Mouse (Mus musculus) hindbrain, embryonic 14.5 days (tissue): ENCODE measurements around the gene BC048403. TPM values are rescaled to one million over a fixed set of nuclear protein-coding genes. Genes with fewer than 3 reads are reported as not detected.

Experiments used
- ATAC-seq: fragments of 200-750 bp; cut with Nextera tagmentation; 2 replicates; pipeline ENCODE4 v1.8.0; 2017; ENCODE audit warnings: moderate number of reproducible peaks, mild to moderate bottlenecking, moderate TSS enrichment, moderate library complexity; ENCODE audit not compliant: low FRiP score
- DNase-seq: peaks from one replicate; pipeline ENCODE4 v3.0.0-alpha.2; 2015; ENCODE audit warnings: low spot score
- H3K27ac ChIP-seq: fragments of 300-500 bp; sonication (generic); 2 replicates; pipeline ENCODE4 v1.5.1; 2014; ENCODE audit warnings: mild to moderate bottlenecking, moderate library complexity
- H3K27me3 ChIP-seq: fragments of 300-500 bp; sonication (generic); 2 replicates; pipeline ENCODE4 v1.6.1; 2014; ENCODE audit warnings: mild to moderate bottlenecking, low read length, mixed read lengths; ENCODE audit not compliant: control insufficient read depth, insufficient read depth
- H3K36me3 ChIP-seq: fragments of 300-500 bp; sonication (generic); replicated peaks from 2 replicates; pipeline ENCODE4 v1.6.1; 2014; ENCODE audit not compliant: control insufficient read depth, insufficient read depth
- H3K4me1 ChIP-seq: fragments of 300-500 bp; sonication (generic); replicated peaks from 2 replicates; pipeline ENCODE4 v1.6.1; 2014; ENCODE audit warnings: antibody characterized with exemption, low read length, mixed read lengths; ENCODE audit not compliant: control insufficient read depth, insufficient read depth
- H3K4me2 ChIP-seq: fragments of 300-500 bp; sonication (generic); replicated peaks from 2 replicates; pipeline ENCODE4 v1.6.1; 2014; ENCODE audit warnings: mild to moderate bottlenecking, moderate library complexity
- H3K4me3 ChIP-seq: fragments of 300-500 bp; sonication (generic); replicated peaks from 2 replicates; pipeline ENCODE4 v1.5.1; 2014; ENCODE audit warnings: mild to moderate bottlenecking, low read length
- H3K9ac ChIP-seq: fragments of 300-500 bp; sonication (generic); 2 replicates; pipeline ENCODE4 v1.6.1; 2014
- H3K9me3 ChIP-seq: fragments of 300-500 bp; sonication (generic); 2 replicates; pipeline ENCODE4 v1.6.1; 2016; ENCODE audit warnings: low read length; ENCODE audit not compliant: control insufficient read depth
- WGBS: fragments of 180-500 bp; shearing (Covaris S2); extraction: QIAGEN DNeasy Blood & Tissue Kit; methylation state at CpG from one replicate; pipeline ENCODE4 v1.1.7; 2014; 5-methylcytosine and 5-hydroxymethylcytosine counted together
- polyA plus RNA-seq: library from polyadenylated mRNA; unstranded; fragments of >200 nt; fragmentation: Nextera tagmentation; extraction: Ambion mirVana; gene quantifications from 2 replicates; pipeline ENCODE4 v1.2.1, GENCODE M21; 2014

The BC048403 gene
- polyA plus RNA-seq, 1 experiment from 2014 or later, result 3.0 TPM

DNA sequence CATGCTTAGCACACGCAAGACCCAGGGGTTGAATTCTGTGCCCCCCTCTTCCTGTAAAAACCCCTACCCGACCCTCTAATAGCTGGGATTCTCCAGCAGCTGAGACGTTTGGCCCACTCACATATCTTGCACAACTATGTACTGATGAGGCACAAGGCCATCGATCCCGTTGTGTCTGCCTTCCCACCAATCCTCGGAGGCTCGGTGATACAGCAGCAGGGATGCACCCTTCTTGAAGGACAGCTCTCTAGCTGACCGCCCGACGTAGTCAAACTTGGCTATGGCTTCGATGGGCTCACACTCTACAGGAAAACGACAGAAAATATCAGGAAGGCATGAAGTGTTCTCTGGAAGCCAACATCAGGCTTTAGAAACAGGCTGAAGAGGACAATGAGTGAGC, 54.7 kb downstream of the BC048403 start:
- H3K27me3 ChIP-seq, result no peaks in the 10 kb centered on the region
- H3K36me3 ChIP-seq, result peaks cover 72% of the 10 kb centered on the region
- no peak overlapping the region for H3K4me2 ChIP-seq
- peaks cover 7% of the 10 kb centered on the region; the same call in 1 of the 2 replicates for H3K4me1 ChIP-seq
- 93% methylated on average over 12 of the region's 12 CpGs for WGBS
- H3K27ac ChIP-seq, result no peak overlapping the region
- DNase-seq (no peak), ATAC-seq (no peak)
- H3K9ac ChIP-seq, result no peak overlapping the region
- H3K4me3 ChIP-seq, result no peak overlapping the region
- no peaks in the 10 kb centered on the region for H3K9me3 ChIP-seq

DNA sequence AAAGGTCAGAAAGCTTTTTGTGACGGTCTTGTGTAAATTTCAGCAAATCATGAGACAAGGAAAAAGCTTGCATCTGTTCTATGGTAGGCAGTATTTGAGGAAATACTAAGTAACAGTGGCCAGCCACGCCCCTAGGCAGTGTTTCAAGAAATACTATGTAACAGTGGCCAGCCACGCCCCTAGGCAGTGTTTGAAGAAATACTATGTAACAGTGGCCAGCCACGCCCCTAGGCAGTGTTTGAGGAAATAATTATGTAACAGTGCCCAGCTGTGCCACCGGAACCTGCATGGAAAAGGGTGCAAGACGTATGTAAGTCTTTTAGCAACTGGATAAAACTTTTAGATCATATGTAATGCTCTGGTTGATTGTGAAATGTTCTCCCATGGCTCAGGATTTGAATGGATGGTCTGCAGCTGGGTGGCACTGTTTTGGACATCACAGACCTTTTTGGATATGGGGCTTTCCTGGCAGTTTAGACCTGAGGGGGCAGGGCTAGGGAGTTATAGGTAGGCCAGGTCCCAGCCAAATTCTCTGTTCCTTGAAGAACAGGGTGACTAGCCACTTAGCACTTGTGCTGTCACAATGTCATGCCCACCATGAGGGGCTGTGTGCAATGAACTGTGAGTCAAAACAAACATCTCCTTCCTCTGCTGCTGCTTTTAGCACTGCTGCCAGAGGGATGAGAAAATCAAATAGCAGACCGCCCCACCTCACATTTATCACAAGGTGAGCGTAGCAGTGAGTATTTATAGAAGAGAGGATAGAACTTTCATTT, 56.5 kb downstream of the BC048403 start:
- no peak overlapping the region for H3K9ac ChIP-seq
- H3K36me3 ChIP-seq, result peaks cover 78% of the 10 kb centered on the region
- DNase-seq, result no peak
- no peak overlapping the region for H3K4me3 ChIP-seq
- 85% methylated on average over 8 of the region's 8 CpGs for WGBS
- no peaks in the 10 kb centered on the region for H3K4me1 ChIP-seq
- H3K9me3 ChIP-seq, result no peaks in the 10 kb centered on the region
- no peak overlapping the region for H3K4me2 ChIP-seq
- no peak for ATAC-seq
- H3K27ac ChIP-seq, result no peak overlapping the region
- no peaks in the 10 kb centered on the region for H3K27me3 ChIP-seq

DNA sequence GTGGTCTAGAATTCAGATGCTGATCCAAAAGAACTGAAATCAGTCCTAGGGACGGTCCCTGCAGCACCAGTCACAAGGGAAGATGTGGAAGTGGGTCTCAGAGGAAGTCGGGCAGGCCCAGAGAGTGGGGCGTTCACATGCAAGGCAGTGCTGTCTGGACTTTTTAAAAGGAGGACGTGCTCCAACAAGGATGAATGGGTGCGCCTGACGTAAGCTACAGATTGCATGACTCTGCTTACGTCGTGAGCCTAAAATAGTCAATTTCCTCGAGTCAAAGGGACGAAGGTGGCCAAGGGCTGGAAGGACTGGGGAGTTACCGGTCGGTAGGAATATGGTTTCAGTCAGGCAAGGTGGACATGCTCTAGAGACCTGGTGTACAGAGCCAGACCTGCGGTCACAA, 60.3 kb downstream of the BC048403 start:
- no peak for DNase-seq
- Histone ChIP-seq H3K27me3 (no peaks in the 10 kb centered on the region), H3K9me3 (no peaks in the 10 kb centered on the region), H3K9ac (no peak overlapping the region), H3K27ac (no peak overlapping the region), H3K36me3 (peaks cover 77% of the 10 kb centered on the region), H3K4me1 (no peaks in the 10 kb centered on the region), H3K4me3 (no peak overlapping the region), H3K4me2 (no peak overlapping the region)
- no peak for ATAC-seq
- WGBS, result 96% methylated on average over 13 of the region's 13 CpGs

Other genes with a start within 250 kb of the BC048403 start
- 33.4 and 33.6 TPM in 2 replicates for gene Tbk1, start 153.2 kb upstream of the BC048403 start, polyA plus RNA-seq
- 31.7 and 41.0 TPM in 2 replicates for gene Xpot, start 113.6 kb upstream of the BC048403 start, polyA plus RNA-seq
- gene D930020B18Rik, start 98.3 kb upstream of the BC048403 start, polyA plus RNA-seq, result 0.16 and 0.31 TPM in 2 replicates